Mouse (Mus musculus): Measurements from ENCODE around the gene Stx5a. TPM values are rescaled to one million over a fixed set of nuclear protein-coding genes. Genes with fewer than 3 reads are reported as not detected.

Stx5a gene
- polyA plus RNA-seq, 1 experiment from 2014 or later, result 128 TPM

DNA sequence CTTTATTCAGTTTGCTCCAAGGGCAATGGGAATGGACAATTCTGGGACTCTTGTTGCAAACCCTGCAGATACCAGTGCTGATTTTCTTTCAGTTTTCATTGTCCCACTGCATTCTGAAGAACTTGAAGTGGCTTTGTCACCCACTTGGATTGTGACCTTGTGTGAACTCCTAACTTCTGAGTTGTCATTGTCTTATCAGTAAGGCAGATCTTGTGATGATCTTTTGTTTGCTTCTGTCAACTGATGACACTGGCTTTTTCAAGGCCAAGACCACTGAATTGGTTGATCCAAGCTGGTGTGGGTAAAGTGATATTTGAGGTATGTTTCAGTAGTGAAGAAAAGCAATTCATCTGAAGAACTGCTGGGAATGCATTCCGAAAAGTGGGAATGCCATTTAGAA, 4.2 kb downstream of the Stx5a start:
- no peak overlapping the region for H3K4me3 ChIP-seq (ENCODE audit: low read length)
- no peak for ATAC-seq (ENCODE audit: low FRiP score, low TSS enrichment)

GRCm38 (mm10) chr19:8747368-8747767, 6.2 kb downstream of the Stx5a start:
- H3K9ac ChIP-seq (ENCODE audit: low read depth, low read length), result no peak overlapping the region
- 75% methylated on average over 2 of the region's 2 CpGs for WGBS
- peaks cover 90% of the 10 kb centered on the region for H3K36me3 ChIP-seq (ENCODE audit: control insufficient read depth, insufficient read depth, low read length)
- H3K4me1 ChIP-seq (ENCODE audit: control insufficient read depth, insufficient read depth, low read length), result peaks cover 7% of the 10 kb centered on the region; the same call in 1 of the 2 replicates
- no peaks in the 10 kb centered on the region for H3K27me3 ChIP-seq (ENCODE audit: control insufficient read depth, insufficient read depth, low read length)
- H3K4me2 ChIP-seq (replicated peaks; ENCODE audit: low read depth, low read length), result no peak overlapping the region
- no peaks in the 10 kb centered on the region for H3K9me3 ChIP-seq (ENCODE audit: control insufficient read depth, low read length)
- ATAC-seq (ENCODE audit: low FRiP score, low TSS enrichment), result no peak
- no peak overlapping the region for H3K27ac ChIP-seq (ENCODE audit: low read depth, low read length)
- no peak overlapping the region for H3K4me3 ChIP-seq (ENCODE audit: low read length)

More for the DNA sequence above, 4.2 kb downstream of the Stx5a start:
- Histone ChIP-seq H3K4me2 (replicated peaks; ENCODE audit: low read depth, low read length) (no peak overlapping the region), H3K36me3 (ENCODE audit: control insufficient read depth, insufficient read depth, low read length) (peaks cover 77% of the 10 kb centered on the region), H3K27me3 (ENCODE audit: control insufficient read depth, insufficient read depth, low read length) (no peaks in the 10 kb centered on the region), H3K9me3 (ENCODE audit: control insufficient read depth, low read length) (no peaks in the 10 kb centered on the region), H3K9ac (ENCODE audit: low read depth, low read length) (no peak overlapping the region), H3K4me1 (ENCODE audit: control insufficient read depth, insufficient read depth, low read length) (peaks cover 11% of the 10 kb centered on the region; the same call in 1 of the 2 replicates), H3K27ac (ENCODE audit: low read depth, low read length) (no peak overlapping the region)
- WGBS, result 90% methylated on average over 1 of the region's 1 CpGs

DNA sequence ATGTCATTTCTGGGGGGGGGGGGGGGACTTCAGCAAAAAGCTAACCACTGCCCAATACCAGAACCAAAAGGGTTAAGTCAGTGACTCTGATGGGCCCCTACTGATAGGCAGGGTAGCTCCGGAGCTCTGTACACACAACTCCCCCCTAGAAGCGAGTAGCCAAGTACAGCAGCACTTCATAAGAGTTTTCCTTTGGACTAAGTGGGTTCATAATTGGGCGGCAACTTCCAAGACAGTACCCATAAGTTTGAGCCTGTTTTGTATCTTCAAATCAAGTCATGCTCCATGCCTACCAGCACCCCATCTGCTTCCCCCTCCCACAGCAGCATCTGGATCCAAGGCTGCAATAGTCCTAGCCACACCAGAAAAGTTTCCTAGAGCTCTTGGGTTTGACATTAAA, 14.4 kb downstream of the Stx5a start:
- WGBS, result 71% methylated on average over 3 of the region's 3 CpGs
- Histone ChIP-seq H3K9ac (ENCODE audit: low read depth, low read length) (no peak overlapping the region), H3K4me3 (ENCODE audit: low read length) (0 out of 2 replicates have a peak overlapping the region, but pooled peaks have one; percentile 96), H3K27ac (ENCODE audit: low read depth, low read length) (no peak overlapping the region), H3K36me3 (ENCODE audit: control insufficient read depth, insufficient read depth, low read length) (peaks cover 43% of the 10 kb centered on the region), H3K9me3 (ENCODE audit: control insufficient read depth, low read length) (no peaks in the 10 kb centered on the region), H3K27me3 (ENCODE audit: control insufficient read depth, insufficient read depth, low read length) (no peaks in the 10 kb centered on the region), H3K4me1 (ENCODE audit: control insufficient read depth, insufficient read depth, low read length) (peaks cover 14% of the 10 kb centered on the region; the same call in 1 of the 2 replicates), H3K4me2 (replicated peaks; ENCODE audit: low read depth, low read length) (no peak overlapping the region)
- ATAC-seq (ENCODE audit: low FRiP score, low TSS enrichment), result no peak

GRCm38 (mm10) chr19:8756635-8757387, 15.6 kb downstream of the Stx5a start, which contains the start of gene Nxf1:
Gene Nxf1, plus strand, starts transcription at chr19:8757073.
- Histone ChIP-seq H3K27ac (ENCODE audit: low read depth, low read length) (peak within 1 kb of the TSS; percentile 90), H3K36me3 (ENCODE audit: control insufficient read depth, insufficient read depth, low read length) (peaks cover 34% of the 10 kb centered on the region), H3K4me1 (ENCODE audit: control insufficient read depth, insufficient read depth, low read length) (peaks cover 14% of the 10 kb centered on the region; the same call in 1 of the 2 replicates), H3K27me3 (ENCODE audit: control insufficient read depth, insufficient read depth, low read length) (no peaks in the 10 kb centered on the region), H3K4me2 (replicated peaks; ENCODE audit: low read depth, low read length) (peak within 1 kb of the TSS; percentile 81), H3K9me3 (ENCODE audit: control insufficient read depth, low read length) (no peaks in the 10 kb centered on the region), H3K4me3 (ENCODE audit: low read length) (peak within 1 kb of the TSS; percentile 96), H3K9ac (ENCODE audit: low read depth, low read length) (peak within 1 kb of the TSS; percentile 95)
- ATAC-seq (ENCODE audit: low FRiP score, low TSS enrichment), result peak; percentile 94
- WGBS, result under 1% methylated on average over 75 of the region's 75 CpGs

DNA sequence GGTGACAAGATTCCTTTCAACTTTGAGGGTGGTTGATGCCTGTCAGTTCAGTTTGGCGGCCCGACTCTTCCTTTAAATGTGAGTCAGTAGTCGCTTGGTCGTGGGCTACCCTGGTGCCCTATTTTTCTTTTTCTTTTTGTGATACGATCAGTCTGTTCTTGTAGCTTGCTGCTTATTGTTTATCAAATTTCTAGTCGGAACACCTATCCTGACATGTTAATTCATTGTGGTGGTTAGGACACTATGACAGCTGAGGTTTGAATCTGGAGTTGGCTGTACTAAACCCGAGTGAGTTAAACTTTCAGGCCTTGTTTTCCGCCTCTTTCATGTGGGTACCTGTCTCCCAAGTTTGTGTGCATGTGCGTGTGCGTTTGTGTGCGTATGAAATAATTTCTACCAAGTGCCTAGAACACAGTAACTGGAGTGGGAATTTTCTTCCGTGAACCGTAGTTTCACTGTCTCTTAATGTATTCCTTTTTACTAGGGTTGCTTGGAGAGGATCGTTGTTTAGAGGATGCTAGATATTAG, 16.3 kb downstream of the Stx5a start:
- Histone ChIP-seq H3K4me1 (ENCODE audit: control insufficient read depth, insufficient read depth, low read length) (peaks cover 14% of the 10 kb centered on the region; the same call in 1 of the 2 replicates), H3K9ac (ENCODE audit: low read depth, low read length) (peak overlapping the region; percentile 95), H3K4me2 (replicated peaks; ENCODE audit: low read depth, low read length) (peak overlapping the region; percentile 81), H3K27ac (ENCODE audit: low read depth, low read length) (peak overlapping the region; percentile 90), H3K27me3 (ENCODE audit: control insufficient read depth, insufficient read depth, low read length) (no peaks in the 10 kb centered on the region), H3K36me3 (ENCODE audit: control insufficient read depth, insufficient read depth, low read length) (peaks cover 31% of the 10 kb centered on the region), H3K9me3 (ENCODE audit: control insufficient read depth, low read length) (no peaks in the 10 kb centered on the region), H3K4me3 (ENCODE audit: low read length) (peak overlapping the region; percentile 96)
- no peak for ATAC-seq (ENCODE audit: low FRiP score, low TSS enrichment)
- 4% methylated on average over 14 of the region's 14 CpGs for WGBS

DNA sequence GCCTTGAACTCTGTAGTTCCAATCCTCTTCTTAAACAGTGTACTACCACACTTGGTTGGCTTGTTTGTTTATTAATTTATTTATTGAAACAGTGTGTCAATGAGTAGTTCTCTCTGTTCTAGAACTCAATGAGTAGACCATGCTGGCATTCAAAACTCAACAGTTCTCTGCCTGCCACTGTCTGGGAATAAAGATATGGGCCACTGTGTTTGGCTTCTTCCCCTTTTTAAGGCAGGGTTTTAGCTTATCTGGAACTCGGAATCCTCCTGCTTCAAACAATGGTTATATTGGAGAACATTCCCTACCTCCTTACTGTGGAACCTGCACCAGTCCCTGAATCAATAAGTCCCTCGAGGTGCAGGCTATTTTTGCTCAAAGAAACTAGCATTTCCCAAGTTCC, 17.7 kb downstream of the Stx5a start:
- Histone ChIP-seq H3K36me3 (ENCODE audit: control insufficient read depth, insufficient read depth, low read length) (peaks cover 31% of the 10 kb centered on the region), H3K27ac (ENCODE audit: low read depth, low read length) (no peak overlapping the region), H3K4me2 (replicated peaks; ENCODE audit: low read depth, low read length) (peak overlapping the region; percentile 81; the same call in 1 of the 2 replicates), H3K9me3 (ENCODE audit: control insufficient read depth, low read length) (no peaks in the 10 kb centered on the region), H3K4me3 (ENCODE audit: low read length) (no peak overlapping the region; the same call in 1 of the 2 replicates), H3K4me1 (ENCODE audit: control insufficient read depth, insufficient read depth, low read length) (peaks cover 14% of the 10 kb centered on the region; the same call in 1 of the 2 replicates), H3K27me3 (ENCODE audit: control insufficient read depth, insufficient read depth, low read length) (no peaks in the 10 kb centered on the region), H3K9ac (ENCODE audit: low read depth, low read length) (no peak overlapping the region)
- 90% methylated on average over 2 of the region's 2 CpGs for WGBS
- no peak for ATAC-seq (ENCODE audit: low FRiP score, low TSS enrichment)

DNA sequence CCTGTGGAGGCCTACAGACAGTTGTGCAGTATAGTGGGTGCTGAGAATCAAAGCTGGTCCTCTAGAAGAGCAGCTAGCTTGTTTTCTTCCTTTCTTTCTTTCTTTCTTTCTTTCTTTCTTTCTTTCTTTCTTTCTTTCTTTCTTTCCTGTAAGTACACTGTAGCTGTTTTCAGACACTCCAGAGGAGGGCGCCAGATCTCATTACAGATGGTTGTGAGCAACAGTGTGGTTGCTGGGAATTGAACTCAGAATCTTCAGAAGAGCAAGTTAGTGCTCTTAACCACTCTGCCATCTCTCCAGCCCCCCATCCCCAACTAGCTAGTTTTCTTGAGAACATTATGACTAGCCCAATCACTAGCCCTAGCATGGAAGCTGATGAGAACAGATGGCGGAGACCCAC, 19.5 kb downstream of the Stx5a start:
- peaks cover 7% of the 10 kb centered on the region; the same call in 1 of the 2 replicates for H3K4me1 ChIP-seq (ENCODE audit: control insufficient read depth, insufficient read depth, low read length)
- no peak for ATAC-seq (ENCODE audit: low FRiP score, low TSS enrichment)
- no peak overlapping the region for H3K27ac ChIP-seq (ENCODE audit: low read depth, low read length)
- H3K9me3 ChIP-seq (ENCODE audit: control insufficient read depth, low read length), result peaks cover 11% of the 10 kb centered on the region
- H3K27me3 ChIP-seq (ENCODE audit: control insufficient read depth, insufficient read depth, low read length), result no peaks in the 10 kb centered on the region
- no peak overlapping the region for H3K4me2 ChIP-seq (replicated peaks; ENCODE audit: low read depth, low read length)
- H3K9ac ChIP-seq (ENCODE audit: low read depth, low read length), result no peak overlapping the region
- H3K4me3 ChIP-seq (ENCODE audit: low read length), result no peak overlapping the region
- 91% methylated on average over 2 of the region's 2 CpGs for WGBS
- H3K36me3 ChIP-seq (ENCODE audit: control insufficient read depth, insufficient read depth, low read length), result peaks cover 37% of the 10 kb centered on the region

- Histone ChIP-seq H3K27ac (ENCODE audit: low read depth, low read length) (no peak overlapping the region), H3K4me1 (ENCODE audit: control insufficient read depth, insufficient read depth, low read length) (peaks cover 3% of the 10 kb centered on the region; the same call in 1 of the 2 replicates), H3K4me3 (ENCODE audit: low read length) (no peak overlapping the region), H3K9ac (ENCODE audit: low read depth, low read length) (no peak overlapping the region), H3K36me3 (ENCODE audit: control insufficient read depth, insufficient read depth, low read length) (peaks cover 61% of the 10 kb centered on the region), H3K27me3 (ENCODE audit: control insufficient read depth, insufficient read depth, low read length) (no peaks in the 10 kb centered on the region), H3K4me2 (replicated peaks; ENCODE audit: low read depth, low read length) (no peak overlapping the region), H3K9me3 (ENCODE audit: control insufficient read depth, low read length) (peaks cover 11% of the 10 kb centered on the region)
- WGBS, result 92% methylated on average over 4 of the region's 4 CpGs
- no peak for ATAC-seq (ENCODE audit: low FRiP score, low TSS enrichment)
These were observed 22.1 kb downstream of the Stx5a start for GRCm38 (mm10) chr19:8763276-8763675.

- H3K27ac ChIP-seq (ENCODE audit: low read depth, low read length), result no peak overlapping the region
- peaks cover 81% of the 10 kb centered on the region for H3K36me3 ChIP-seq (ENCODE audit: control insufficient read depth, insufficient read depth, low read length)
- H3K4me1 ChIP-seq (ENCODE audit: control insufficient read depth, insufficient read depth, low read length), result 0 out of 2 replicates have a peak, but pooled peaks cover 4% of the 10 kb centered on the region
- H3K9me3 ChIP-seq (ENCODE audit: control insufficient read depth, low read length), result peaks cover 11% of the 10 kb centered on the region
- no peak overlapping the region for H3K4me2 ChIP-seq (replicated peaks; ENCODE audit: low read depth, low read length)
- no peak overlapping the region for H3K4me3 ChIP-seq (ENCODE audit: low read length)
- WGBS, result 96% methylated on average over 9 of the region's 9 CpGs
- H3K9ac ChIP-seq (ENCODE audit: low read depth, low read length), result no peak overlapping the region
- no peaks in the 10 kb centered on the region for H3K27me3 ChIP-seq (ENCODE audit: control insufficient read depth, insufficient read depth, low read length)
- ATAC-seq (ENCODE audit: low FRiP score, low TSS enrichment), result no peak
These were observed 24.3 kb downstream of the Stx5a start for GRCm38 (mm10) chr19:8765562-8765961.
